Mouse (Mus musculus): ENCODE results near the gene Robo1. TPM values are rescaled to one million over a fixed set of nuclear protein-coding genes. Genes with fewer than 3 reads are reported as not detected.

Robo1 gene
- polyA plus RNA-seq, 1 experiment from 2014 or later, result 26.8 TPM

DNA sequence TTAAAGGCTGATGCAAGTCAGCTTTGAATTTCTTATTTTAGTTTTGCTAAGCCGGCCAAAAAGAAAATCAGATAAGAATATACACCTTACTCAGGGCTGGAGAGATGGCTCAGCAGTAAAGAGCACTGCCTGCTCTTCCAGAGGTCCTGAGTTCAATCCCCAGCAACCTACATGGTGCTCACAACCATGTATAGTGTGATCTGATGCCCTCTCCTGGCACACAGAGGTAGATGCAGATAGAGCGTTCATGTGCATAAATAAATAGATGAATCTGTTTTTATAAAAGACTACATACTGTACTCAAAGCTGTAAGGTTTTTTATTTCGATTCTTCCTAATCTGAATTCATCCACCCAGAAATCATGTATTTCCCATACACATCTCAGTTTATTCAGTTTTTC lies 655.7 kb downstream of the Robo1 start:
- peaks cover 7% of the 10 kb centered on the region for H3K36me3 ChIP-seq (ENCODE audit: control insufficient read depth, insufficient read depth, low read length)
- H3K27ac ChIP-seq (ENCODE audit: low read length), result no peak overlapping the region
- no peak for ATAC-seq (ENCODE audit: low read depth)
- H3K4me1 ChIP-seq (replicated peaks; ENCODE audit: control insufficient read depth, insufficient read depth, low read length), result no peaks in the 10 kb centered on the region
- H3K4me3 ChIP-seq (ENCODE audit: low read length), result no peak overlapping the region
- 92% methylated on average over 3 of the region's 3 CpGs for WGBS
- no peak overlapping the region for H3K9ac ChIP-seq (ENCODE audit: low read length)
- no peaks in the 10 kb centered on the region for H3K27me3 ChIP-seq (ENCODE audit: control insufficient read depth, insufficient read depth, low read depth, low read length)
- no peak overlapping the region for H3K4me2 ChIP-seq (ENCODE audit: low read depth, low read length)
- no peaks in the 10 kb centered on the region for H3K9me3 ChIP-seq (ENCODE audit: control insufficient read depth, low read length)

DNA sequence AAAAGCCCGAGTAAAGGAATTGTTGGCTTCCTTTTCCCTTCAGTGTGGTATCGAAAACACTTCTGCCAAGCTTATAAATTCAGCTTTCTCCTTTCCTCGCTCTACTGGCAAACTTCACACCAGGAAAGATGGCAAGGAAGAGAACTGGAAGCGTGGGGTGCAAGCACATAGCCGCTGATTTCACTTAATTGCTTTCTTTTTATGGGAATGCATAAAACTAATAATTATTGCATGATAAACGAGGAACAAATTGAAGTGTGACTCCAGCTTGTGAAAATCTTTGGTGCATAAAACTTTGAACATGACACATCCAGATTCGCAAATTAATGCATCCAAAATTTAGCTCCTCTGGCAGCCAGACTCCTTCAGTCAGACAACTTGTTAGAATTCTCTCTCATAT lies 659.4 kb downstream of the Robo1 start:
- H3K9me3 ChIP-seq (ENCODE audit: control insufficient read depth, low read length), result no peaks in the 10 kb centered on the region
- H3K4me2 ChIP-seq (ENCODE audit: low read depth, low read length), result no peak overlapping the region
- no peak overlapping the region for H3K4me3 ChIP-seq (ENCODE audit: low read length)
- WGBS, result 70% methylated on average over 7 of the region's 7 CpGs
- peaks cover 9% of the 10 kb centered on the region for H3K36me3 ChIP-seq (ENCODE audit: control insufficient read depth, insufficient read depth, low read length)
- H3K27ac ChIP-seq (ENCODE audit: low read length), result no peak overlapping the region
- H3K4me1 ChIP-seq (replicated peaks; ENCODE audit: control insufficient read depth, insufficient read depth, low read length), result no peaks in the 10 kb centered on the region
- no peaks in the 10 kb centered on the region for H3K27me3 ChIP-seq (ENCODE audit: control insufficient read depth, insufficient read depth, low read depth, low read length)
- H3K9ac ChIP-seq (ENCODE audit: low read length), result no peak overlapping the region
- no peak for ATAC-seq (ENCODE audit: low read depth)

DNA sequence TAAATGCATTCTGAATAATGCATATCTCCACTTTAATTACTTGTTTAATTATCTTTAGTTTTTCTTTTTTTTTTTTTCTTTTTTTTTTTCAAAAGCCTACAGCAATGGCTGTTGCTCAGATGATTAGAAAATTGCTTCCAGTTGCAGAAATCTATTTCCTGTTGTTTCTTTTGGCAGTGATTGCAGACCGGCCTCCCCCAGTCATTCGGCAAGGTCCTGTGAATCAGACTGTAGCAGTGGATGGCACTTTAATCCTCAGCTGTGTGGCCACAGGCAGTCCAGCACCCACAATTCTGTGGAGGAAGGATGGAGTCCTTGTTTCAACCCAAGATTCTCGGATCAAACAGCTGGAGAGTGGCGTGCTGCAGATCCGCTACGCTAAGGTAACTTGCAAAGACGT lies 661.9 kb downstream of the Robo1 start:
- H3K4me2 ChIP-seq (ENCODE audit: low read depth, low read length), result no peak overlapping the region
- no peak overlapping the region for H3K9ac ChIP-seq (ENCODE audit: low read length)
- WGBS, result 90% methylated on average over 7 of the region's 7 CpGs
- ATAC-seq (ENCODE audit: low read depth), result no peak
- 0 out of 2 replicates have a peak, but pooled peaks cover 2% of the 10 kb centered on the region for H3K36me3 ChIP-seq (ENCODE audit: control insufficient read depth, insufficient read depth, low read length)
- no peaks in the 10 kb centered on the region for H3K4me1 ChIP-seq (replicated peaks; ENCODE audit: control insufficient read depth, insufficient read depth, low read length)
- no peak overlapping the region for H3K4me3 ChIP-seq (ENCODE audit: low read length)
- H3K27ac ChIP-seq (ENCODE audit: low read length), result no peak overlapping the region
- no peaks in the 10 kb centered on the region for H3K9me3 ChIP-seq (ENCODE audit: control insufficient read depth, low read length)
- no peaks in the 10 kb centered on the region for H3K27me3 ChIP-seq (ENCODE audit: control insufficient read depth, insufficient read depth, low read depth, low read length)

DNA sequence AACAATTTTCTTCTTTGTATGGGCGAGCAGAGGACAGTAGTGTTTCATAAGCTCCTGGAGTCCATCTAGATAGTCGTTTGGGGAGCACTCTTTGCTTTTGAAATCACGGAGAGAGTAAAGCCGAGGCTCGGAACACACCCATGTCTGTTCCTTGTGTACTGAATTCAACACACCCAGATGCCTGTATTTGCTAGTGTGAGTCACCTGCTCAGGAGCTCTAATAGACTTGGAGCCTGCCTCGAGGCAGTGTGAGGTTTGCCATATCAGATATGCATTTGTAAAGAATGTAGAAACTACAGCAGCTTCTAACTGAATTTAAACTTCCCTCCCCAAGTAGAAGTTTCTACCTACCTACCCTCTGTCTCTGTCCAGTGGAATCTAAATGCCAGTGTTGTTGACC lies 665.6 kb downstream of the Robo1 start:
- H3K4me2 ChIP-seq (ENCODE audit: low read depth, low read length), result no peak overlapping the region
- 70% methylated on average over 6 of the region's 6 CpGs for WGBS
- ATAC-seq (ENCODE audit: low read depth), result no peak
- H3K9me3 ChIP-seq (ENCODE audit: control insufficient read depth, low read length), result no peaks in the 10 kb centered on the region
- 0 out of 2 replicates have a peak, but pooled peaks cover 2% of the 10 kb centered on the region for H3K36me3 ChIP-seq (ENCODE audit: control insufficient read depth, insufficient read depth, low read length)
- H3K27ac ChIP-seq (ENCODE audit: low read length), result no peak overlapping the region
- no peaks in the 10 kb centered on the region for H3K27me3 ChIP-seq (ENCODE audit: control insufficient read depth, insufficient read depth, low read depth, low read length)
- no peak overlapping the region for H3K9ac ChIP-seq (ENCODE audit: low read length)
- no peak overlapping the region for H3K4me3 ChIP-seq (ENCODE audit: low read length)
- H3K4me1 ChIP-seq (replicated peaks; ENCODE audit: control insufficient read depth, insufficient read depth, low read length), result no peaks in the 10 kb centered on the region

DNA sequence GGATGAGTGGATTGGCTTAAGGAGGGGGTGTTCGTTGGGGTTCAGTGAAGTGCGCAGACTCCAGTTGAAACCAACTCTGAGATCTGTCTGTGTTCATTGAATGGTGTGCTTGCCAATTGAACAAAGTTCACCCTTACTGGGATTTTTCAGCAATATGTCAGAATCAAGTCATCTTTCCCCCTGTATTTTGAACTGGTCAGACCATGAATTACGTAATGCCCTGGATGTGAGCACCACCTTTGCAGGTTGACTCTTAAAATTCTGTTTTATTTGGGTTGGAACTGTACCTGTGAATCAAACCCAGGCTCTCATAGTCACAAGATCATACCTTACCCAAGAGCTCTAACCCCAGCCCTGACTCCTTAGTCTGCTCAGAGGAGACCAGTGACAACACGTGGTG lies 666.6 kb downstream of the Robo1 start:
- Histone ChIP-seq H3K4me1 (replicated peaks; ENCODE audit: control insufficient read depth, insufficient read depth, low read length) (no peaks in the 10 kb centered on the region), H3K27ac (ENCODE audit: low read length) (no peak overlapping the region), H3K27me3 (ENCODE audit: control insufficient read depth, insufficient read depth, low read depth, low read length) (no peaks in the 10 kb centered on the region), H3K4me2 (ENCODE audit: low read depth, low read length) (no peak overlapping the region), H3K9ac (ENCODE audit: low read length) (no peak overlapping the region), H3K9me3 (ENCODE audit: control insufficient read depth, low read length) (no peaks in the 10 kb centered on the region), H3K4me3 (ENCODE audit: low read length) (no peak overlapping the region), H3K36me3 (ENCODE audit: control insufficient read depth, insufficient read depth, low read length) (no peaks in the 10 kb centered on the region)
- no peak for ATAC-seq (ENCODE audit: low read depth)
- 92% methylated on average over 4 of the region's 4 CpGs for WGBS

DNA sequence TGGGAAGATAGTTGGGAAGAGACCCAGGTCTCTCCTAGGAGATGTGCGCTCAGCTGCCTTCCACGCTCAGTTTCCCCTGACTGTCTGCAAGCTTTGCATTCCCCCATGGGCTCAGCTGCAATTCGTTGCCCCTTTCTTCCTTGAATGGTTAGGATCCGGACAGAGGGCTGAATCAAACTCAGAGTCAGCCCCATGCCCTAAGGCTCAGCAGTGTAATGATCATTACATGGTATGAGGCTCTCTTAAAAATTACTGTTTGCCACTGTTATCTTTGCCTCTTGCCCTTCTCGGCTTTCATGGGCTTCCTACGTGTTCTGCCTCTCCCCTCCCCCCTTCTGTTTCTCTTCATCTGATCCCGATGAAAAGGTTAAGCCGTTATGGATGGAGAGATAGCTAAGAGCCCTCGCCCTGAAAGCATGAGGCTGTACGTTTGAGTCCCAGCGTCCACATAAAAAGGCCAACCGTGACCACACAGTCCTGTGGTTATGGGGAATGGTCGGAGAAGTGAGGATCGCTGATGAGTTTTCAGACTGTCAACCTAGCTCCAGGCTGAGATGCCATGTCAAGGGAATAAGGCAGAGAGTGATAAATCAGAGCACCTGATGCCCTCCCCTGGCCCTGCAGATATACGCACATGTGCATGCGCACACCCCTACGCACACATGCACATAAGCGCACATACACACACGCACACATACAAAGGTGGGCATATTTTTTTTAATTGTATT lies 668.9 kb downstream of the Robo1 start:
- Histone ChIP-seq H3K27me3 (ENCODE audit: control insufficient read depth, insufficient read depth, low read depth, low read length) (no peaks in the 10 kb centered on the region), H3K4me1 (replicated peaks; ENCODE audit: control insufficient read depth, insufficient read depth, low read length) (no peaks in the 10 kb centered on the region), H3K9ac (ENCODE audit: low read length) (no peak overlapping the region), H3K4me2 (ENCODE audit: low read depth, low read length) (no peak overlapping the region), H3K9me3 (ENCODE audit: control insufficient read depth, low read length) (no peaks in the 10 kb centered on the region), H3K4me3 (ENCODE audit: low read length) (no peak overlapping the region), H3K36me3 (ENCODE audit: control insufficient read depth, insufficient read depth, low read length) (no peaks in the 10 kb centered on the region), H3K27ac (ENCODE audit: low read length) (no peak overlapping the region)
- ATAC-seq (ENCODE audit: low read depth), result no peak
- 73% methylated on average over 19 of the region's 19 CpGs for WGBS

DNA sequence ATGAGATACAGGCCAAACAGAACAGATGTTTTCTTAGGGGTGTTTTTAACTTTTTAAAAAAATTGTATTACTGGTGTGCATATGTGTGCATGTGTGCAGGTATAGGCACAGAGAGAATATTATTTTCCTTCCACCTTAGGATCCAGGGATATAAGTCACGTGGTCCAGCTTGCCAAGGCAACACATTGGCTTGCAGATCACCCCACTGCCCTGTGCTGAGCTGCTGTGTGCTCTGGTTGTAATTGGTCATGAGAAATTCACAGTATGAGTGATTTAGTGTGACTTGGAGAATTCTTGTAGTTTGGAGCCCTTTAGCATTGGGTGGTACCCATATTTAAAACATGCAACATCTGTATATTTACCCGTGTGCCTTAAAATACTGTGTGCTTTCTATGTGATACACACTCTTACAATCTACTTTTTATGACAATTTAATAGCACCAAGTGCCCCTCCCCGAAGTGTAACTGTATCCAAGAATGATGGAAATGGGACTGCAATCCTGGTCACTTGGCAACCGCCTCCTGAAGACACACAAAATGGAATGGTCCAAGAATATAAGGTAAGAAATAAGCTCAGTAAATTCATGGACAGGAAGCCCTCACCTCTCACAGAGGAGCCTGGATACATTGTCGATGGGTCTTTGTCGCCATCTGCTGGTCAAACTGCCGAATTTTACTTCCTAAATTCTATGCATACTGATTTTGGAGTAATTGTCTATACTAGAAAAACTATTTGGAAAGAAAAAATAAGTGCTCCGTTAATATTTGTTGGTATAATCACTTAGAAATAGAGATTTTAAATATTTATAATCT lies 671.5 kb downstream of the Robo1 start:
- Histone ChIP-seq H3K27ac (ENCODE audit: low read length) (no peak overlapping the region), H3K4me1 (replicated peaks; ENCODE audit: control insufficient read depth, insufficient read depth, low read length) (no peaks in the 10 kb centered on the region), H3K4me2 (ENCODE audit: low read depth, low read length) (no peak overlapping the region), H3K36me3 (ENCODE audit: control insufficient read depth, insufficient read depth, low read length) (no peaks in the 10 kb centered on the region), H3K9me3 (ENCODE audit: control insufficient read depth, low read length) (no peaks in the 10 kb centered on the region), H3K4me3 (ENCODE audit: low read length) (no peak overlapping the region), H3K9ac (ENCODE audit: low read length) (no peak overlapping the region), H3K27me3 (ENCODE audit: control insufficient read depth, insufficient read depth, low read depth, low read length) (no peaks in the 10 kb centered on the region)
- ATAC-seq (ENCODE audit: low read depth), result peak; percentile 57
- WGBS, result 25% methylated on average over 8 of the region's 8 CpGs

DNA sequence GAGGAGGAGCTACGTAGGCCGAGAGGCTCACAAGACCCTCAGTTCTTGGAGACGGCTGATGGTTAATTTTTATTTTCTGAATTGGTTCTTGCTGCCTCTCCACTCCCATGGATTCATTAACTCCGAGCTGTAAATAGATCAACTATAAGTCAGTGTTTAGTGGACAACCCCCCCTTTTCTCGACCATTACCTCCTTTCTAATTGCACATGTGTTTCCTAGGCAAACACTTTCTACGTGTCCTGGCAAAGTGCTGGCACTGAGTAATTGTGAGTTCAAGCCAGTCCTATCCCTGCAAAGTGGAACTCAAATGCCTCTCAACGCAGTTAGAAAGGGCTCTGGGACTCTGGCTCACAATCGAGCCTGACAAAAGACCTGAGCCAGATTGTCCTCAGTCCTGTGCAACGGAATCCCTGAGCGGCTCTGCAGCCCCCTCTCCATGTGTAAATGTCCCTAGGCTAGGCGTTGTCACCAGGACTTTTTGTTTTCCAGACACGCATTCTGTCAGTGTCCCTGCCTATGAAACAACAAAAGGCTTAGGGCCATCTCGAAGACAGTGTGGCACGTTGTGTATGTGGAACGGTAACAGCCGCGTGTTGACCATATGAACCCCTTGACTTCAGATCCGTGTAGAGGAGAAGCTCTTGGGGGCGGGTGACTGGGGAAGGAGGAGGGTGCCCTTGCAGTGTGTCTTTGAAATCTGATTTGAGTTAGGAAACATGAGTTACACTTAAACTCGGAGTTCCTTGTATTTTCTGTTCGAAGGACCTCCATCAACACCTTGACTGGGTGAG lies 682.5 kb downstream of the Robo1 start:
- H3K27ac ChIP-seq (ENCODE audit: low read length), result no peak overlapping the region
- no peaks in the 10 kb centered on the region; the same call in 1 of the 2 replicates for H3K36me3 ChIP-seq (ENCODE audit: control insufficient read depth, insufficient read depth, low read length)
- no peaks in the 10 kb centered on the region for H3K9me3 ChIP-seq (ENCODE audit: control insufficient read depth, low read length)
- no peak overlapping the region for H3K4me2 ChIP-seq (ENCODE audit: low read depth, low read length)
- WGBS, result 81% methylated on average over 21 of the region's 21 CpGs
- no peaks in the 10 kb centered on the region for H3K4me1 ChIP-seq (replicated peaks; ENCODE audit: control insufficient read depth, insufficient read depth, low read length)
- no peak overlapping the region for H3K9ac ChIP-seq (ENCODE audit: low read length)
- no peak for ATAC-seq (ENCODE audit: low read depth)
- no peak overlapping the region for H3K4me3 ChIP-seq (ENCODE audit: low read length)
- H3K27me3 ChIP-seq (ENCODE audit: control insufficient read depth, insufficient read depth, low read depth, low read length), result no peaks in the 10 kb centered on the region

DNA sequence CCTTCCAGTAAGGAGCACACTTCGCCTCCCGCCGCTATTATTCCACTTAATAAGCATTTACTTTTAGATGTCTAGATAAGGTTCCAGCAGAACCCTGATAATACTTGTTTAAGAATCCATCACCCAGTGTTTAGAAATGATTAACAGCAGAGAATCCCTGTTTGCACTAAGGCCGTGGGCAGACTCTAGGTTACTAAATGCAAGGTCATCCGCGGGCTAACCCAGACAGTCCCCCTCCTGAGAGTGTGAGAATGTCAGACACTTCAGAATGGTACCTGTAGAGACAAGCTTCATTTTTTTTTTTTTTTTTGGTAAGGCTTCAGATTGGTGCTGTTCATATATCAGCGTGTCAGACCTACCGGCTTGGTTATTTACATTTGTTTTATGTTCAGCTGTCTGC lies 685.1 kb downstream of the Robo1 start:
- Histone ChIP-seq H3K27me3 (ENCODE audit: control insufficient read depth, insufficient read depth, low read depth, low read length) (no peaks in the 10 kb centered on the region), H3K4me3 (ENCODE audit: low read length) (no peak overlapping the region), H3K36me3 (ENCODE audit: control insufficient read depth, insufficient read depth, low read length) (no peaks in the 10 kb centered on the region; the same call in 1 of the 2 replicates), H3K4me1 (replicated peaks; ENCODE audit: control insufficient read depth, insufficient read depth, low read length) (no peaks in the 10 kb centered on the region), H3K4me2 (ENCODE audit: low read depth, low read length) (no peak overlapping the region), H3K27ac (ENCODE audit: low read length) (no peak overlapping the region), H3K9me3 (ENCODE audit: control insufficient read depth, low read length) (no peaks in the 10 kb centered on the region), H3K9ac (ENCODE audit: low read length) (no peak overlapping the region)
- 25% methylated on average over 8 of the region's 8 CpGs for WGBS
- ATAC-seq (ENCODE audit: low read depth), result no peak

All from lung, embryonic 16.5 days (tissue).